Mouse (Mus musculus): ENCODE measurements around the gene Ooep.

GRCm38 (mm10) chr9:78351504-78352220, 26.9 kb downstream of the Ooep start:
- TF ChIP-seq POLR2A (IDR thresholded peaks at IDR 0.05; ENCODE audit: low read depth, low read length) (no peak), CTCF (IDR thresholded peaks at IDR 0.05; ENCODE audit: borderline replicate concordance, insufficient read depth, low read length) (no peak)
